Mouse (Mus musculus) heart, embryonic 12.5 days (tissue): ENCODE measurements at regions not wholly inside any gene's neighbourhood (a gene's known extent, or its start where the extent isn't known, plus 50 kb on each side); places are given as distances from the start of the nearest gene placed in this dataset.

Experiments used
- ATAC-seq: fragments of 200-750 bp; cut with Nextera tagmentation; 2 replicates; pipeline ENCODE4 v1.8.0; 2017; ENCODE audit warnings: moderate TSS enrichment, moderate library complexity; ENCODE audit not compliant: insufficient number of reproducible peaks, low FRiP score
- H3K27ac ChIP-seq: fragments of 300-500 bp; sonication (generic); 2 replicates; pipeline ENCODE4 v1.5.1; 2016; ENCODE audit warnings: mild to moderate bottlenecking, moderate library complexity; ENCODE audit not compliant: poor library complexity, severe bottlenecking
- H3K27me3 ChIP-seq: fragments of 300-500 bp; sonication (generic); replicated peaks from 2 replicates; pipeline ENCODE4 v1.6.1; 2016; ENCODE audit warnings: mild to moderate bottlenecking, moderate library complexity
- H3K36me3 ChIP-seq: fragments of 300-500 bp; sonication (generic); 2 replicates; pipeline ENCODE4 v1.6.1; 2016; ENCODE audit warnings: mild to moderate bottlenecking, moderate library complexity
- H3K4me1 ChIP-seq: fragments of 300-500 bp; sonication (generic); replicated peaks from 2 replicates; pipeline ENCODE4 v1.6.1; 2016; ENCODE audit warnings: mild to moderate bottlenecking
- H3K4me2 ChIP-seq: fragments of 300-500 bp; sonication (generic); 2 replicates; pipeline ENCODE4 v1.6.1; 2016; ENCODE audit warnings: mild to moderate bottlenecking, moderate library complexity
- H3K4me3 ChIP-seq: fragments of 300-500 bp; sonication (generic); 2 replicates; pipeline ENCODE4 v1.5.1; 2016; ENCODE audit warnings: mild to moderate bottlenecking
- H3K9ac ChIP-seq: fragments of 300-500 bp; sonication (generic); 2 replicates; pipeline ENCODE4 v1.6.1; 2016; ENCODE audit warnings: mild to moderate bottlenecking, moderate library complexity
- H3K9me3 ChIP-seq: fragments of 300-500 bp; sonication (generic); replicated peaks from 2 replicates; pipeline ENCODE4 v1.6.1; 2016; ENCODE audit warnings: mild to moderate bottlenecking, moderate library complexity
- WGBS: fragments of 180-500 bp; shearing (Covaris S2); methylation state at CpG from one replicate; pipeline ENCODE4 v1.1.7; 2016; 5-methylcytosine and 5-hydroxymethylcytosine counted together

DNA sequence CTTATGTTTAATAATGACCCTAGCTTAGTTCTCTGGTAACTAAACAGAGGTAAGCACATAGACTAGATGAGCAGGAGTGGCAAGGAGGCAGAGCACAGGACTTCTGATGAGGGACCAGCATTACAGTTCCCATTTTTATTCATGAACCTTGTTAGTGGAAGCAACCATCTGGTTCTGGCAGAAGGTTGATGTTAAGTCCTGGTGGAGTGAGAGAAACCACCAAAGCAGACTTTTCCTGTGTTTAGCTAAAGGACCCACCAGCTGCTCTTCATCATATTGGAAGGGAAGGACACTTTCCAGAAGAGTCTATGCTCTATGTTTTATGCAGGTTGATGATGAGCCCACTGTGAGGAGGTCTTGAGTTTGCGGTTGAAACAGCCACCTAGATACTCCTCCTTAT is 194.9 kb upstream of the Xylt1 start:
- no peak overlapping the region for H3K4me3 ChIP-seq
- H3K27ac ChIP-seq, result no peak overlapping the region
- H3K4me2 ChIP-seq, result no peak overlapping the region
- H3K4me1 ChIP-seq, result no peaks in the 10 kb centered on the region
- 88% methylated on average over 1 of the region's 1 CpGs for WGBS
- no peaks in the 10 kb centered on the region for H3K27me3 ChIP-seq
- no peaks in the 10 kb centered on the region for H3K9me3 ChIP-seq
- no peaks in the 10 kb centered on the region for H3K36me3 ChIP-seq
- no peak overlapping the region for H3K9ac ChIP-seq
- no peak for ATAC-seq

- 68% methylated on average over 3 of the region's 3 CpGs for WGBS
- Histone ChIP-seq H3K4me1 (no peaks in the 10 kb centered on the region), H3K27ac (no peak overlapping the region), H3K9ac (no peak overlapping the region), H3K36me3 (no peaks in the 10 kb centered on the region), H3K4me3 (no peak overlapping the region), H3K9me3 (0 out of 2 replicates have a peak, but pooled peaks cover 3% of the 10 kb centered on the region), H3K4me2 (no peak overlapping the region), H3K27me3 (no peaks in the 10 kb centered on the region)
- ATAC-seq, result no peak
These were observed 184.2 kb upstream of the Xylt1 start for GRCm38 (mm10) chr7:117196611-117197010.

DNA sequence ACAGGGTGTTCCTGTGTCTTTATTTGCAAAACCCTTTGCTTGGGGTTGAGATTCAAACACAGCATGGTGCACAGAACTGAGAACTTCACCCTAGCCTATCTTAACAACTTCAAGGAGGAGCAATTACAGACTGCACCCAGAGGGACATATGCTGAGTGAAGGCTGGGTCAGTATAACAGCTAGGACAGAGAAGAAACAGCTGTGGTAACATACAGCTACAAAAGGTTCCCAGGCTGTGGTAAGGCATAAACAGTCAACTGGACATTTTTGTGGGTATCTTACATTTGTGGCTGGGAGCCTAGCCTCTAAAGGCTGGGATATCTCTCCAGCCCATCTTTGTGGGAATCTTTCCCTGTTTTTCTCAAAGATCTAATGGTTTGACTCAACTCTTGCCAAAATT is 154.5 kb upstream of the Xylt1 start:
- H3K27me3 ChIP-seq, result no peaks in the 10 kb centered on the region
- no peak overlapping the region for H3K4me2 ChIP-seq
- H3K4me3 ChIP-seq, result no peak overlapping the region
- peaks cover 10% of the 10 kb centered on the region for H3K4me1 ChIP-seq
- no peaks in the 10 kb centered on the region for H3K36me3 ChIP-seq
- no peaks in the 10 kb centered on the region for H3K9me3 ChIP-seq
- H3K9ac ChIP-seq, result no peak overlapping the region
- no peak for ATAC-seq
- no peak overlapping the region for H3K27ac ChIP-seq

GRCm38 (mm10) chr7:117229619-117230018 is 151.2 kb upstream of the Xylt1 start:
- no peaks in the 10 kb centered on the region for H3K27me3 ChIP-seq

GRCm38 (mm10) chr7:117256819-117257218 is 124.0 kb upstream of the Xylt1 start:
- WGBS, result 79% methylated on average over 9 of the region's 9 CpGs

More at GRCm38 (mm10) chr7:117229619-117230018, 151.2 kb upstream of the Xylt1 start:
- Histone ChIP-seq H3K9ac (no peak overlapping the region), H3K4me3 (no peak overlapping the region), H3K4me2 (no peak overlapping the region), H3K9me3 (no peaks in the 10 kb centered on the region), H3K27ac (no peak overlapping the region), H3K36me3 (no peaks in the 10 kb centered on the region), H3K4me1 (peaks cover 10% of the 10 kb centered on the region)
- 26% methylated on average over 5 of the region's 5 CpGs for WGBS
- ATAC-seq, result no peak

GRCm38 (mm10) chr7:117258557-117258956 is 122.2 kb upstream of the Xylt1 start:
- Histone ChIP-seq H3K36me3 (no peaks in the 10 kb centered on the region), H3K27ac (no peak overlapping the region), H3K27me3 (no peaks in the 10 kb centered on the region), H3K4me3 (no peak overlapping the region), H3K4me1 (0 out of 2 replicates have a peak, but pooled peaks cover 3% of the 10 kb centered on the region), H3K4me2 (no peak overlapping the region), H3K9me3 (no peaks in the 10 kb centered on the region), H3K9ac (no peak overlapping the region)
- 74% methylated on average over 5 of the region's 5 CpGs for WGBS
- ATAC-seq, result no peak

More at GRCm38 (mm10) chr7:117256819-117257218, 124.0 kb upstream of the Xylt1 start:
- Histone ChIP-seq H3K27me3 (no peaks in the 10 kb centered on the region), H3K36me3 (no peaks in the 10 kb centered on the region), H3K27ac (no peak overlapping the region), H3K9me3 (no peaks in the 10 kb centered on the region), H3K9ac (no peak overlapping the region), H3K4me2 (no peak overlapping the region), H3K4me3 (no peak overlapping the region), H3K4me1 (0 out of 2 replicates have a peak, but pooled peaks cover 3% of the 10 kb centered on the region)
- no peak for ATAC-seq

GRCm38 (mm10) chr7:117259151-117259550 is 121.6 kb upstream of the Xylt1 start:
- H3K4me1 ChIP-seq, result 0 out of 2 replicates have a peak, but pooled peaks cover 3% of the 10 kb centered on the region
- no peak overlapping the region for H3K27ac ChIP-seq
- H3K27me3 ChIP-seq, result no peaks in the 10 kb centered on the region
- H3K9ac ChIP-seq, result no peak overlapping the region
- no peaks in the 10 kb centered on the region for H3K36me3 ChIP-seq
- no peak overlapping the region for H3K4me3 ChIP-seq
- no peak overlapping the region for H3K4me2 ChIP-seq
- 67% methylated on average over 5 of the region's 5 CpGs for WGBS
- H3K9me3 ChIP-seq, result no peaks in the 10 kb centered on the region
- ATAC-seq, result no peak

DNA sequence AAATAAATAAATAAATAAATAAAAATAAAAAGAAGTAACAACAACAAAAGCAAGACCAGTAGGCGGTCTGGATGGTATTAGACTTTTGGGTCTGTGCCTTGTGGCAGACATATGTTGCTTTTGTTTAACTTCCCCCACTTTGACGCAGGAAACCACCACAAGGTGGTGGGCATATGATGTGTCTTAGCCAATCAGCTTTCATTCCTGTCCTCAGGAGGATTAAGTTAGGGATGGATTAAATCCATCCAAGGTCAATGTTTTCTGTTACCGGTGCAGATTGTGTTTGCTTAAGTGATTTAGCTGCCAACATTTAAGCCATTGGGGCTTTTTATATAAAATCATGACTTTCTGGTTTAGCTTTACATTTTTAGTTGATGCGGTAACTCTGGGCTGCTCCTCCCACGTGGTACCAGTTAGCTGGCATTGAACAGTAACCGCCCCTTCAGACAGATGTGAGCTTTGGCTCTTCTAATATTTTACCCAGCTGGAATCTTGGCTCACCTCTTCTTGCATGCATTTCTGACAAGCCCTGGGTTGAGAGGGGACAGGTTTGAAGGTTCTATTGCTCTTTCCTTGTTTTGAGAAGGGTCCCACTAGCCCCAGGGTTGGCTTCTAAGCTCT is 121.0 kb upstream of the Xylt1 start:
- 74% methylated on average over 6 of the region's 6 CpGs for WGBS
- no peak overlapping the region for H3K9ac ChIP-seq
- no peaks in the 10 kb centered on the region for H3K27me3 ChIP-seq
- no peak overlapping the region for H3K27ac ChIP-seq
- H3K9me3 ChIP-seq, result no peaks in the 10 kb centered on the region
- ATAC-seq, result no peak
- H3K4me3 ChIP-seq, result no peak overlapping the region
- 0 out of 2 replicates have a peak, but pooled peaks cover 3% of the 10 kb centered on the region for H3K4me1 ChIP-seq
- no peaks in the 10 kb centered on the region for H3K36me3 ChIP-seq
- H3K4me2 ChIP-seq, result no peak overlapping the region

- 66% methylated on average over 3 of the region's 3 CpGs for WGBS
- ATAC-seq, result no peak
These were observed 120.2 kb upstream of the Xylt1 start for GRCm38 (mm10) chr7:117260596-117260995.

GRCm38 (mm10) chr7:117263126-117263525 is 117.7 kb upstream of the Xylt1 start:
- no peak overlapping the region for H3K4me2 ChIP-seq
- 87% methylated on average over 12 of the region's 12 CpGs for WGBS
- no peak for ATAC-seq

More at GRCm38 (mm10) chr7:117260596-117260995, 120.2 kb upstream of the Xylt1 start:
- no peaks in the 10 kb centered on the region for H3K27me3 ChIP-seq
- H3K27ac ChIP-seq, result no peak overlapping the region
- H3K4me1 ChIP-seq, result 0 out of 2 replicates have a peak, but pooled peaks cover 3% of the 10 kb centered on the region
- H3K9ac ChIP-seq, result no peak overlapping the region
- no peaks in the 10 kb centered on the region for H3K36me3 ChIP-seq
- no peak overlapping the region for H3K4me3 ChIP-seq
- H3K9me3 ChIP-seq, result no peaks in the 10 kb centered on the region
- no peak overlapping the region for H3K4me2 ChIP-seq

GRCm38 (mm10) chr7:117264341-117264740 is 116.4 kb upstream of the Xylt1 start:
- no peaks in the 10 kb centered on the region for H3K9me3 ChIP-seq
- 68% methylated on average over 6 of the region's 6 CpGs for WGBS
- no peak overlapping the region for H3K27ac ChIP-seq
- no peak overlapping the region for H3K4me2 ChIP-seq
- H3K27me3 ChIP-seq, result no peaks in the 10 kb centered on the region
- no peak for ATAC-seq
- no peak overlapping the region for H3K4me3 ChIP-seq
- H3K9ac ChIP-seq, result no peak overlapping the region
- H3K36me3 ChIP-seq, result no peaks in the 10 kb centered on the region
- 0 out of 2 replicates have a peak, but pooled peaks cover 5% of the 10 kb centered on the region for H3K4me1 ChIP-seq

More at GRCm38 (mm10) chr7:117263126-117263525, 117.7 kb upstream of the Xylt1 start:
- Histone ChIP-seq H3K9me3 (no peaks in the 10 kb centered on the region), H3K4me3 (no peak overlapping the region), H3K36me3 (no peaks in the 10 kb centered on the region), H3K4me1 (0 out of 2 replicates have a peak, but pooled peaks cover 5% of the 10 kb centered on the region), H3K9ac (no peak overlapping the region), H3K27me3 (no peaks in the 10 kb centered on the region), H3K27ac (no peak overlapping the region)

DNA sequence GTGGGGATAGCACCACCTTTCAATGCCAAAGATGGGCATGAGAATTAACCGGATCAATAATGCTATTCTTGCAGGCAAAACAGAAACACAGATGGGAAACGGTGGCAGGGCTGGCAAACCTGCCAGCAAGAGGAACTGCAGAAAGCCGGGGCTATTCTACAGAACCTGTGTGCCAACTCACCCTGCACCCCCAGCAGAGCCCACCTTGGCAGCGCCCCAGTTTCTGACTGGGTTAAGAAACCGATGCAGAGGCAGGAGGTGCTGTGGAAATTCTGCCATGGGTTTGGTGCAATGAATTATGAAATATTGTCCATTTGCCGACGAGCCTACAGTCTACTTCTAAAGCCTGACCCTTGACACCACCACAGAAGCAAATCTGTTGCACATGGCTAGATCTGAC is 112.7 kb upstream of the Xylt1 start:
- Histone ChIP-seq H3K36me3 (no peaks in the 10 kb centered on the region), H3K4me3 (no peak overlapping the region), H3K9me3 (no peaks in the 10 kb centered on the region), H3K9ac (no peak overlapping the region), H3K4me1 (0 out of 2 replicates have a peak, but pooled peaks cover 5% of the 10 kb centered on the region), H3K4me2 (no peak overlapping the region), H3K27ac (no peak overlapping the region), H3K27me3 (no peaks in the 10 kb centered on the region)
- WGBS, result 86% methylated on average over 7 of the region's 7 CpGs
- no peak for ATAC-seq
